Mouse (Mus musculus): ENCODE measurements around the gene Pcif1. TPM values are rescaled to one million over a fixed set of nuclear protein-coding genes. Genes with fewer than 3 reads are reported as not detected.
A peak's percentile ranks its signal among the peaks of the same experiment; 100 is the strongest.

Gene Pcif1
- polyA plus RNA-seq, 1 experiment from 2014 or later = 87.8 TPM

- H3K36me3 ChIP-seq = peaks cover 100% of the 10 kb centered on the region
- no peak for ATAC-seq (ENCODE audit: low FRiP score)
- 87% methylated on average over 2 of the region's 2 CpGs for WGBS
- peaks cover 5% of the 10 kb centered on the region for H3K4me1 ChIP-seq (replicated peaks)
- H3K4me3 ChIP-seq = no peak overlapping the region
- H3K9me3 ChIP-seq = no peaks in the 10 kb centered on the region
- no peak overlapping the region for H3K4me2 ChIP-seq
- no peak overlapping the region for H3K9ac ChIP-seq
- no peak overlapping the region for H3K27ac ChIP-seq
- H3K27me3 ChIP-seq = no peaks in the 10 kb centered on the region
Measured at GRCm38 (mm10) chr2:164889960-164890359, 10.9 kb downstream of the Pcif1 start.

- H3K4me1 ChIP-seq (replicated peaks) = peaks cover 5% of the 10 kb centered on the region
- no peak for ATAC-seq (ENCODE audit: low FRiP score)
- H3K4me3 ChIP-seq = no peak overlapping the region
- no peak overlapping the region for H3K4me2 ChIP-seq
- 93% methylated on average over 24 of the region's 24 CpGs for WGBS
- H3K9me3 ChIP-seq = no peaks in the 10 kb centered on the region
- H3K27me3 ChIP-seq = no peaks in the 10 kb centered on the region
- H3K27ac ChIP-seq = no peak overlapping the region
- peaks cover 100% of the 10 kb centered on the region for H3K36me3 ChIP-seq
- no peak overlapping the region for H3K9ac ChIP-seq
Measured at GRCm38 (mm10) chr2:164890411-164891049, 11.4 kb downstream of the Pcif1 start.

GRCm38 (mm10) chr2:164891056-164891834 lies 12.1 kb downstream of the Pcif1 start:
- no peak overlapping the region for H3K4me2 ChIP-seq
- H3K9me3 ChIP-seq = no peaks in the 10 kb centered on the region
- no peak overlapping the region for H3K9ac ChIP-seq
- H3K4me3 ChIP-seq = no peak overlapping the region
- H3K4me1 ChIP-seq (replicated peaks) = no peaks in the 10 kb centered on the region
- no peak for ATAC-seq (ENCODE audit: low FRiP score)
- H3K27ac ChIP-seq = no peak overlapping the region
- 87% methylated on average over 13 of the region's 13 CpGs for WGBS
- H3K27me3 ChIP-seq = no peaks in the 10 kb centered on the region
- H3K36me3 ChIP-seq = peaks cover 100% of the 10 kb centered on the region

GRCm38 (mm10) chr2:164891908-164892695 lies 13.0 kb downstream of the Pcif1 start:
- Histone ChIP-seq H3K36me3 (peaks cover 100% of the 10 kb centered on the region), H3K27me3 (no peaks in the 10 kb centered on the region), H3K9ac (no peak overlapping the region; the same call in 1 of the 2 replicates), H3K4me3 (no peak overlapping the region), H3K4me1 (replicated peaks) (no peaks in the 10 kb centered on the region), H3K27ac (no peak overlapping the region), H3K4me2 (no peak overlapping the region), H3K9me3 (no peaks in the 10 kb centered on the region)
- no peak for ATAC-seq (ENCODE audit: low FRiP score)
- WGBS = 87% methylated on average over 15 of the region's 15 CpGs

- Histone ChIP-seq H3K9ac (no peak overlapping the region), H3K27me3 (no peaks in the 10 kb centered on the region), H3K36me3 (peaks cover 100% of the 10 kb centered on the region), H3K4me3 (no peak overlapping the region), H3K4me2 (no peak overlapping the region), H3K27ac (no peak overlapping the region), H3K4me1 (replicated peaks) (no peaks in the 10 kb centered on the region), H3K9me3 (no peaks in the 10 kb centered on the region)
- WGBS = 89% methylated on average over 6 of the region's 6 CpGs
- no peak for ATAC-seq (ENCODE audit: low FRiP score)
Measured at GRCm38 (mm10) chr2:164892696-164893216, 13.7 kb downstream of the Pcif1 start.

GRCm38 (mm10) chr2:164894048-164894447 lies 14.9 kb downstream of the Pcif1 start:
- no peak overlapping the region for H3K27ac ChIP-seq
- peaks cover 100% of the 10 kb centered on the region for H3K36me3 ChIP-seq
- no peaks in the 10 kb centered on the region for H3K9me3 ChIP-seq
- H3K27me3 ChIP-seq = no peaks in the 10 kb centered on the region
- H3K4me2 ChIP-seq = no peak overlapping the region
- H3K4me3 ChIP-seq = no peak overlapping the region
- no peak overlapping the region for H3K9ac ChIP-seq
- WGBS = 62% methylated on average over 5 of the region's 5 CpGs
- ATAC-seq (ENCODE audit: low FRiP score) = no peak
- no peaks in the 10 kb centered on the region for H3K4me1 ChIP-seq (replicated peaks)

GRCm38 (mm10) chr2:164894644-164895043 lies 15.5 kb downstream of the Pcif1 start:
- Histone ChIP-seq H3K27me3 (no peaks in the 10 kb centered on the region), H3K4me3 (no peak overlapping the region), H3K9ac (no peak overlapping the region), H3K27ac (0 out of 2 replicates have a peak overlapping the region, but pooled peaks have one; percentile 0), H3K4me2 (no peak overlapping the region), H3K36me3 (peaks cover 100% of the 10 kb centered on the region), H3K4me1 (replicated peaks) (no peaks in the 10 kb centered on the region), H3K9me3 (no peaks in the 10 kb centered on the region)
- WGBS = 86% methylated on average over 1 of the region's 1 CpGs
- no peak for ATAC-seq (ENCODE audit: low FRiP score)

GRCm38 (mm10) chr2:164895885-164896284 lies 16.8 kb downstream of the Pcif1 start:
- no peak for ATAC-seq (ENCODE audit: low FRiP score)
- no peaks in the 10 kb centered on the region for H3K4me1 ChIP-seq (replicated peaks)
- H3K9ac ChIP-seq = no peak overlapping the region
- peaks cover 100% of the 10 kb centered on the region for H3K36me3 ChIP-seq
- H3K4me2 ChIP-seq = no peak overlapping the region
- no peak overlapping the region for H3K27ac ChIP-seq
- H3K27me3 ChIP-seq = no peaks in the 10 kb centered on the region
- WGBS = 93% methylated on average over 6 of the region's 6 CpGs
- H3K9me3 ChIP-seq = no peaks in the 10 kb centered on the region
- H3K4me3 ChIP-seq = no peak overlapping the region

- Histone ChIP-seq H3K4me3 (no peak overlapping the region), H3K4me2 (no peak overlapping the region), H3K27ac (no peak overlapping the region), H3K9ac (no peak overlapping the region), H3K4me1 (replicated peaks) (0 out of 2 replicates have a peak, but pooled peaks cover 3% of the 10 kb centered on the region), H3K36me3 (peaks cover 100% of the 10 kb centered on the region), H3K27me3 (no peaks in the 10 kb centered on the region), H3K9me3 (no peaks in the 10 kb centered on the region)
- no peak for ATAC-seq (ENCODE audit: low FRiP score)
- 94% methylated on average over 7 of the region's 7 CpGs for WGBS
Measured at GRCm38 (mm10) chr2:164898008-164898407, 18.9 kb downstream of the Pcif1 start.

GRCm38 (mm10) chr2:164899034-164899433 lies 19.9 kb downstream of the Pcif1 start:
- H3K4me3 ChIP-seq = no peak overlapping the region
- WGBS = 95% methylated on average over 15 of the region's 15 CpGs

GRCm38 (mm10) chr2:164899723-164900459 lies 20.8 kb downstream of the Pcif1 start:
- Histone ChIP-seq H3K4me2 (no peak overlapping the region), H3K9me3 (no peaks in the 10 kb centered on the region), H3K27me3 (no peaks in the 10 kb centered on the region), H3K4me3 (no peak overlapping the region), H3K4me1 (replicated peaks) (0 out of 2 replicates have a peak, but pooled peaks cover 3% of the 10 kb centered on the region), H3K9ac (no peak overlapping the region), H3K27ac (no peak overlapping the region), H3K36me3 (peaks cover 100% of the 10 kb centered on the region)
- ATAC-seq (ENCODE audit: low FRiP score) = no peak
- 95% methylated on average over 16 of the region's 16 CpGs for WGBS

More at GRCm38 (mm10) chr2:164899034-164899433, 19.9 kb downstream of the Pcif1 start:
- Histone ChIP-seq H3K4me2 (no peak overlapping the region), H3K4me1 (replicated peaks) (0 out of 2 replicates have a peak, but pooled peaks cover 3% of the 10 kb centered on the region), H3K27me3 (no peaks in the 10 kb centered on the region), H3K27ac (no peak overlapping the region), H3K9me3 (no peaks in the 10 kb centered on the region), H3K36me3 (peaks cover 100% of the 10 kb centered on the region), H3K9ac (no peak overlapping the region)
- ATAC-seq (ENCODE audit: low FRiP score) = no peak
